Mouse (Mus musculus) embryonic facial prominence, embryonic 11.5 days (tissue): ENCODE results near the gene Fbxl7. TPM values are rescaled to one million over a fixed set of nuclear protein-coding genes. Genes with fewer than 3 reads are reported as not detected.

Source experiments
- ATAC-seq: fragments of 200-750 bp; cut with Nextera tagmentation; replicated peaks from 2 replicates; pipeline ENCODE4 v1.8.0; 2017; ENCODE audit warnings: low read depth; ENCODE audit not compliant: insufficient number of reproducible peaks, low FRiP score, low TSS enrichment
- DNase-seq: peaks from one replicate; pipeline ENCODE4 v3.0.0-alpha.2; 2015; ENCODE audit warnings: low spot score
- H3K27ac ChIP-seq: fragments of 300-500 bp; sonication (generic); replicated peaks from 2 replicates; pipeline ENCODE4 v1.5.1; 2014; ENCODE audit warnings: mild to moderate bottlenecking, low read depth, low read length, control low read depth
- H3K27me3 ChIP-seq: fragments of 300-500 bp; sonication (generic); 2 replicates; pipeline ENCODE4 v1.6.1; 2014; ENCODE audit warnings: mild to moderate bottlenecking, low read length, moderate library complexity, mixed read lengths; ENCODE audit not compliant: control insufficient read depth, insufficient read depth
- H3K36me3 ChIP-seq: fragments of 300-500 bp; sonication (generic); replicated peaks from 2 replicates; pipeline ENCODE4 v1.6.1; 2014; ENCODE audit warnings: low read depth, mild to moderate bottlenecking, low read length, moderate library complexity, mixed read lengths; ENCODE audit not compliant: control insufficient read depth, insufficient read depth
- H3K4me1 ChIP-seq: fragments of 300-500 bp; sonication (generic); 2 replicates; pipeline ENCODE4 v1.6.1; 2014; ENCODE audit warnings: low read length, mixed read lengths; ENCODE audit not compliant: control insufficient read depth, insufficient read depth
- H3K4me2 ChIP-seq: fragments of 300-500 bp; sonication (generic); 2 replicates; pipeline ENCODE4 v1.6.1; 2014; ENCODE audit warnings: low read depth, mild to moderate bottlenecking, control low read depth, low read length, moderate library complexity
- H3K4me3 ChIP-seq: fragments of 300-500 bp; sonication (generic); 2 replicates; pipeline ENCODE4 v1.5.1; 2014; ENCODE audit warnings: low read depth, low read length, control low read depth
- H3K9ac ChIP-seq: fragments of 300-500 bp; sonication (generic); replicated peaks from 2 replicates; pipeline ENCODE4 v1.6.1; 2014; ENCODE audit warnings: mild to moderate bottlenecking, control low read depth, low read length
- H3K9me3 ChIP-seq: fragments of 300-500 bp; sonication (generic); replicated peaks from 2 replicates; pipeline ENCODE4 v1.6.1; 2016; ENCODE audit warnings: mild to moderate bottlenecking, low read length, inconsistent platforms, mixed read lengths; ENCODE audit not compliant: control insufficient read depth
- WGBS: fragments of 180-500 bp; shearing (Covaris S2); extraction: QIAGEN DNeasy Blood & Tissue Kit; methylation state at CpG from one replicate; pipeline ENCODE4 v1.1.7; 2014; 5-methylcytosine and 5-hydroxymethylcytosine counted together
- polyA plus RNA-seq: library from polyadenylated mRNA; unstranded; fragments of >200 nt; fragmentation: Nextera tagmentation; extraction: Ambion mirVana; gene quantifications from 2 replicates; pipeline ENCODE4 v1.2.1, GENCODE M21; 2014

Fbxl7 gene
- 15.1 and 16.0 TPM in 2 replicates for polyA plus RNA-seq

DNA sequence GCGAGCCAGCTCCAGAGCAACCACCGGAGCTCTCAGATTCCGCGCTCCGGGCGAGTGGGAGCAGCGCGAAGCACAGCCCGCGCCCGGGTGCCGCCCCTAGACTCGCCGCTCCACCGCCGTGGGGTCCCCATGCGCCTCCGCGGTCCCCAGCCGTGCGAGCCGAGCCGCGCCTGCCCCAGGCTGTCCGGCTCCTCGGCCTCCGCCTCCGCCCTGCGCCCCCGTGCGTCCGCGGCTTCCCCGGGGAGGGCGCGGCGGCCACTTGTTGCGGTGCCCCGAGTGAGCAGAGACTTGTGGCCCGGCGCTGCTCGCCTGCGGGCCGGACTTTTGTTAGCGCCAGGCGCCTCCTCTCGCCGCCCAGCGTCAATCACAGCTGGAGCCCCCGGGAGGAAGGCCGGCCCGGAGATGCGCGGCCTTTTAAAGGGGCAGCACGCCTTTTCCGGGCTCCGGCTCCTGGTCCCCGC lies at the start of gene Fbxl7:
Gene Fbxl7 (minus strand): TSS at position 330 of the 461 bp plus-strand sequence.
- DNase-seq (peak; percentile 90), ATAC-seq (peak; percentile 84)
- H3K9ac ChIP-seq: peak within 1 kb of the TSS; percentile 94
- H3K4me3 ChIP-seq: peak within 1 kb of the TSS; percentile 81
- no peaks in the 10 kb centered on the region for H3K27me3 ChIP-seq
- no peaks in the 10 kb centered on the region for H3K4me1 ChIP-seq
- no peaks in the 10 kb centered on the region for H3K9me3 ChIP-seq
- no peaks in the 10 kb centered on the region for H3K36me3 ChIP-seq
- peak within 1 kb of the TSS; percentile 83 for H3K27ac ChIP-seq
- peak within 1 kb of the TSS; percentile 66 for H3K4me2 ChIP-seq
- under 1% methylated on average over 43 of the region's 58 CpGs for WGBS

DNA sequence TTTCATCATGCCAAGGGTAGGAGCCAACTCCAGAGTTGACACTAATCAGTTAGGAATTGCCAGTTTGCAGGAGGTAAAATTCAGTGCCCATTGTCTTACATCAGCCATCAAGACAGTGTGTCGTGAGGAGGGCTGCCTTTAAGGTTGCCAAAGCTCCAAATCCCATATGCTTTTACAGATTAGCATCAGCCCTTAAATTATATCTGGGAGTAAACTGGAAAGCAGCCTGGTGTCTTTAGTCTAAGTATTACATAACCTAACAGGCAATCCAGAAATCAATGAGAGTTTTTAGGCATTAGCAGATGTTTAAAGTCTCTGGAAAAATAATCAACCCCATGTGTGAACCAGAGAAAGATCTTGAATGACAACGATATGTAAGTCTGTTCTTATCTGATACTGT lies 26.6 kb upstream of the Fbxl7 start:
- Histone ChIP-seq H3K27me3 (no peaks in the 10 kb centered on the region), H3K4me3 (no peak overlapping the region), H3K4me2 (no peak overlapping the region), H3K27ac (no peak overlapping the region), H3K36me3 (no peaks in the 10 kb centered on the region), H3K4me1 (no peaks in the 10 kb centered on the region), H3K9ac (no peak overlapping the region), H3K9me3 (no peaks in the 10 kb centered on the region)
- ATAC-seq (no peak), DNase-seq (peak; percentile 8)
- WGBS: 60% methylated on average over 2 of the region's 2 CpGs

DNA sequence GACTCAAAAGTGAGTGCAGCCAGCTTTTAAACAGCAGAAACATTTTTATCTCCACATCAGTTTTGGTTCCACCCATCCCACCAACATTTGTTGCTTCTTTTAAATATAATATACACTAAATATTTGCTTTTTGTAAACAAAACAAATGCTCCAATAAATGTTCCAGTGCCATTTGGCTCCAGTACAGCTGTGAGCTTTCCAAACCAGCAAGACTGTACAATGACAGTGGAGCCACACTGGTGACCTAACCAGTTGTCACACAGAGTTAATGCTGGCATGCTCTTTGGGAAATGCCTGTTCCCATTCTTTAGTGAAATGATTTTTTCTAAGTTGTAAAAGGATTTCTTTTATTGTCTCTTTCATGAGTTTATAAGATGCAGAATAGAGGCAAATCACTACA lies 18.0 kb upstream of the Fbxl7 start:
- H3K4me1 ChIP-seq: no peaks in the 10 kb centered on the region
- no peak overlapping the region for H3K4me3 ChIP-seq
- H3K27ac ChIP-seq: no peak overlapping the region
- no peak overlapping the region for H3K9ac ChIP-seq
- DNase-seq (no peak), ATAC-seq (no peak)
- H3K36me3 ChIP-seq: no peaks in the 10 kb centered on the region
- no peaks in the 10 kb centered on the region for H3K27me3 ChIP-seq
- no peak overlapping the region for H3K4me2 ChIP-seq
- no peaks in the 10 kb centered on the region for H3K9me3 ChIP-seq

DNA sequence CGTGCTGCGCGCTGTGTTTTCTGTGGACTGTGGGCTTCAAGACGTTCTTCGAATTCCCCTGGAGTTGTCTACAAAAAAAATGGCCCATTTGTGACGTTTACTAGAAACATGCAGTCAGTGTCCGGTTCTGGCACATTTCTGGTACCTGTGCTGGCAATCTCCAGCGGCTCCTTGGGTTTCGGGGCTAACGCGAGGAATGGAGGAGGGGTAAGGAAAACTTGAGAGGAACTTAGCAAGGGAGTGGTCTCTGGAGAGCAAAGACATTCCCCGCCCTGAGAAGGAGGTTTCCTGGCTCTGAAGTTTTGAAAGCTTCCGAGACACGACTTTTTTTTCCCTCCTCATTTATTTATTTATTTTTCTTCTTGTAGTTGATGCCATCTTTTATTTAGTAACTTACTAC lies 381 bp upstream of the Fbxl7 start:
- H3K9ac ChIP-seq: peak overlapping the region; percentile 94
- 0% methylated on average over 14 of the region's 14 CpGs for WGBS
- no peaks in the 10 kb centered on the region for H3K36me3 ChIP-seq
- H3K4me3 ChIP-seq: peak overlapping the region; percentile 81
- peak overlapping the region; percentile 66 for H3K4me2 ChIP-seq
- no peaks in the 10 kb centered on the region for H3K4me1 ChIP-seq
- no peaks in the 10 kb centered on the region for H3K27me3 ChIP-seq
- H3K9me3 ChIP-seq: no peaks in the 10 kb centered on the region
- peak; percentile 27; the same call in 1 of the 2 replicates for ATAC-seq
- peak; percentile 65 for DNase-seq
- peak overlapping the region; percentile 83; the same call in 1 of the 2 replicates for H3K27ac ChIP-seq

DNA sequence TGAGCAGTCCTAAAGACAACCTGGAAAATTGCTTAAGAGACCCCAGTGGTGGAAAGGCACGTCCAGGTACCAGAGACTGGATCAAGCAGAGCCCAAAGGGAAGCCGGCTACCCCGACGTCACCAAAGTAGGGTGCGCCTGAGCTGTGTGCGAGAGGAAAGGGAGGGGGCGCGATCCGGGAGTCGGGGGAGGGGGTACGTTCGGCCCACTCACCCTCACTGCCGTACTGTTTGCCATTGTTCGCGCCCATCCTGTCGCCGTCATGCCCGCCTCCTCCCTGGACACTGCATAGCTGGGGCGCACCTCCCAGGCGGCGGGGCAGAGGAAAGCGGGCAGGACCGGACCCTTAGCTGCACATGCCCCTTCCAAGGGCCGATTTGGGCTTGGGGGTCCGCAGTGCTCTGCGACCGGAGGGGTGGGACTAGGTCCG lies 565 bp downstream of the Fbxl7 start:
- DNase-seq: peak; percentile 60
- peak overlapping the region; percentile 66 for H3K4me2 ChIP-seq
- no peaks in the 10 kb centered on the region for H3K9me3 ChIP-seq

DNA sequence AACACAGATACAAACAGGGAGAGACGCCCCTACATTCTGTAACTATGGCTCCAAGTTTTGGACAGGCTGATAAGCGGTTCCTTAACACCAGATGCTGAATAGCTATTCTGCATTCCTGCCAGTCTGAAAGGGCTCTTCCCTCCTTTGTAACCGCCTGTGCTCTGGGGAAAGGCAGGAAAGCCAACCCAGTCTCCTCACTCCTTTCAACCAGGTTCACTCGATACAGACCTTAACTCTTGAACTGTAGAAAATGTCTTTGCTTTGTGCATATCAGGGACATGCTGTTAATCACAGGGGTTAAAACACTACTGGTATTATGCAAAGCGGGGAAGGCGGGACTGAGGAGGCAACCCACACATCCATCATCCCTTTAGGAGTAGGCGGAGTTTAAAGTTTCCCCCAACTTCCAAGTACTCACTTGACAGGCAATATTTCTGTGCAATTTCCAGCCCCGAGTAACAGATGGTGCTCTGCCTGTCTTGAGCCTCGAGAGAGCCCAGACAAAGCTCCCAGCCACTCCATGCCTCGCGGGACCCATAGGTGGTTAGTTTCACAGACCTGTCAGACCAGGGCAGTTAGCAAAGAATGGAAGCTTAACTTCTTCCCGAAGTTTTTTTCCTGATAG lies 1.2 kb downstream of the Fbxl7 start:
- H3K9me3 ChIP-seq: no peaks in the 10 kb centered on the region
- ATAC-seq: no peak; the same call in 1 of the 2 replicates
- peak overlapping the region; percentile 83 for H3K27ac ChIP-seq
- H3K36me3 ChIP-seq: no peaks in the 10 kb centered on the region
- H3K4me2 ChIP-seq: peak overlapping the region; percentile 66
- H3K27me3 ChIP-seq: no peaks in the 10 kb centered on the region
- 2% methylated on average over 12 of the region's 12 CpGs for WGBS
- peak overlapping the region; percentile 94 for H3K9ac ChIP-seq
- no peaks in the 10 kb centered on the region for H3K4me1 ChIP-seq
- peak; percentile 75 for DNase-seq
- peak overlapping the region; percentile 81 for H3K4me3 ChIP-seq

More for the DNA sequence above, 565 bp downstream of the Fbxl7 start:
- Histone ChIP-seq H3K4me1 (no peaks in the 10 kb centered on the region), H3K27me3 (no peaks in the 10 kb centered on the region), H3K27ac (peak overlapping the region; percentile 83), H3K36me3 (no peaks in the 10 kb centered on the region), H3K9ac (peak overlapping the region; percentile 94), H3K4me3 (peak overlapping the region; percentile 81)
- peak; percentile 79 for ATAC-seq
- WGBS: 0% methylated on average over 25 of the region's 28 CpGs

DNA sequence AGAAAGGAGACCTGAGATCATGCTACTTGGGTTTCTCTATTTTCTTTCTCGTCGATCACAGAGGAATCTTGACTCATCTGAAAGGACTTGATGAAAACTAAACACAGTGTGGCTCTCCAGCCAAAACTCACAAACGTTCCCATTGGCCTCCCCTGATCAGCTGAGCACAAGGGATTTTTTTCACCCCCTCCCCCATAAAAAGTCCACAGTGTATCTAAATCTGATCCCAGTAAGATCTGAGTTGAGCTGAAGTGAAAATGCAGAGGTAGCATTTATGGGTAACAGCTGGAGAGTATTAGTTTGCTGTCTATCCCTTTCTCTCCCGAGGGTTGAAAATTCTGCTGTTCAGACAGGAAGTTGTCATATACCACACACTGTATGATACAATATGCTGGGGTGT lies 2.2 kb downstream of the Fbxl7 start:
- no peak overlapping the region for H3K27ac ChIP-seq
- H3K36me3 ChIP-seq: no peaks in the 10 kb centered on the region
- no peak overlapping the region for H3K9ac ChIP-seq
- peak overlapping the region; percentile 81; the same call in 1 of the 2 replicates for H3K4me3 ChIP-seq
- H3K4me2 ChIP-seq: peak overlapping the region; percentile 14; the same call in 1 of the 2 replicates
- H3K9me3 ChIP-seq: no peaks in the 10 kb centered on the region
- H3K27me3 ChIP-seq: no peaks in the 10 kb centered on the region
- WGBS: 35% methylated on average over 4 of the region's 4 CpGs
- DNase-seq: peak; percentile 37
- no peak for ATAC-seq
- no peaks in the 10 kb centered on the region for H3K4me1 ChIP-seq

DNA sequence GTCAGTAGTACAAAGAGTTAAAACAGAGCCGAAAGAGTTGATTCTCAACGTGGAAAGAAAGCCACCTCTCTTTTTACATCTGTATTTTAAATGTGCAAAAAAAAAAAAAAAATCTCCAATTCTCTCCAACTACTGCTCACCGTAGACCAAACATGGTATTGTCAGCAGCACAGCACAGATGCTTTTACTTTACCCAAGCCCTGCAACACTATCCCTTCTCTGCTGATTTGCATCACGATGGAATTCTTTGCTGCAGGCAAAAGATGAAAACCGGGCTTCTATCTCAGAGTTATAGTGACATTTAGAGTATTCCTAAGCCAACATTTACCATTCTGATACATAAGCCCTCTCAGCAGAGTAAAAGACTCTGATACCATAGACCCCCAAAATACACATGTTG lies 5.4 kb downstream of the Fbxl7 start:
- Histone ChIP-seq H3K27ac (no peak overlapping the region), H3K9ac (no peak overlapping the region), H3K27me3 (no peaks in the 10 kb centered on the region), H3K36me3 (no peaks in the 10 kb centered on the region), H3K9me3 (no peaks in the 10 kb centered on the region), H3K4me1 (no peaks in the 10 kb centered on the region), H3K4me2 (no peak overlapping the region), H3K4me3 (no peak overlapping the region)
- 36% methylated on average over 5 of the region's 5 CpGs for WGBS
- DNase-seq (peak; percentile 58), ATAC-seq (no peak)
